Mouse (Mus musculus): ENCODE measurements at regions not wholly inside any gene's neighbourhood (a gene's known extent, or its start where the extent isn't known, plus 50 kb on each side); places are given as distances from the start of the nearest gene placed in this dataset.

DNA sequence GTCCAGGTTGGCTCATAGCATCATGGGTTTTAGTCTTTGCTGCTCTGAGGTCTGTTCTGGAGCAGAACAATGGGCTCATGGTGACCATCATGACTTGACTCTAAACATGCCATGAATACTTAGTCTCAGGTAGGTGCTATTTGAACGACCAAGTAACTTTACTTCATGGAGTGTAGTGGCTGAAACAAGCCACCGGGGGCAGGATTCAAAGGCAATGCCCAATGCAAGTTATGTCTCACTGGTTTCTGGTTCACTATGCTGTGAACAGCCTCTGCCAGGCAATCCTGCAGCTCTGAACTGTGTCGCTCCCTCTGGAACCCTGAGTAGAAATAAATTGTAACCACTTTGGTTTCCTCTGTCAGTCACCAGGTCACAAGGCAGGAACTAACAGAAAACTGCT, 65.8 kb upstream of the Gm26897 start:
- no peak for ATAC-seq
- 79% methylated on average over 3 of the region's 3 CpGs for WGBS
- Histone ChIP-seq H3K4me2 (ENCODE audit: low read length) (no peak overlapping the region), H3K9ac (replicated peaks; ENCODE audit: low read depth, low read length) (no peak overlapping the region), H3K27me3 (replicated peaks; ENCODE audit: control insufficient read depth, insufficient read depth, low read length) (no peaks in the 10 kb centered on the region), H3K36me3 (ENCODE audit: control insufficient read depth, insufficient read depth) (no peaks in the 10 kb centered on the region), H3K9me3 (ENCODE audit: control insufficient read depth, low read length) (peaks cover 8% of the 10 kb centered on the region; the same call in 1 of the 2 replicates), H3K4me3 (replicated peaks; ENCODE audit: low read length) (no peak overlapping the region), H3K27ac (ENCODE audit: low read length) (no peak overlapping the region), H3K4me1 (replicated peaks; ENCODE audit: control insufficient read depth, insufficient read depth, low read length) (peaks cover 14% of the 10 kb centered on the region)

DNA sequence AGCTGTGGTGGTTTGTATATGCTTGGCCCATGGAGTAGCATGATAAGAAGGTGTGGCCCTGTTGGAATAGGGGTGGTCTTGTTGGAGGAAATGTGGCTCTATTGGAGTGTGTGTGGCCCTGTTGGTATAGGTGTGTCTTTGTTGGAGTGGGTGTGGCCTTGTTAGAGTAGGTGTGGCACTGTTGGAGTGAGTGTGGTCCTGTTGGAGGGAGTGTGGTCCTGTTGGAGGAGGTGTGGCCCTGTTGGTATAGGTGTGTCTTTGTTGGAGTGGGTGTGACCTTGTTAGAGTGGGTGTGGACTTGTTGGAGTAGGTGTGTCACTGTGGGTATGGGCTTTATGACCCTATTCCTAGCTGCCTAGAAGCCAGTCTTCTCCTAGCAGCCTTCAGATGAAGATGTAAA, 64.6 kb upstream of the Gm26897 start:
- Histone ChIP-seq H3K9me3 (ENCODE audit: control insufficient read depth, low read length) (peaks cover 8% of the 10 kb centered on the region; the same call in 1 of the 2 replicates), H3K4me2 (ENCODE audit: low read length) (no peak overlapping the region)
- ATAC-seq = no peak

DNA sequence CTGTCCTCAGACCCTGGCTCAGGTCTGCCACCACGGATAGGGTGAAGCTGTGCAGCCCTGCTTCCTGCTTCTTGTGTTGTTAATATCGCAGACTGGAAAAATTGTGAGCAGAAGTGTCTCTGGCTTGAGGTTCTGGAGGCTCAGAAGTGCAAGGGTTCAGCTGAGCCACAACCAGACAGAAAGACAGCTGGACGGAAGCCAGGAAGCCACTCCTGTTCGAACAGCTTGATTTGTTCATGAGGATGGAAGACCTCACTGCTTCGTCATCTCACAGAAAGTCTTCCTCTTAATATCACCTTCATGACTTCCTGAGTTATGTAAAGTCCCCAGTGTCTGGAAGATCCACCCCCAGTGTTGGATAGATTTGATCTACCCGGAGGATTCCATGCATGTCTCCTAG, 62.0 kb upstream of the Gm26897 start:
- Histone ChIP-seq H3K27me3 (replicated peaks; ENCODE audit: control insufficient read depth, insufficient read depth, low read length) (no peaks in the 10 kb centered on the region), H3K4me3 (replicated peaks; ENCODE audit: low read length) (no peak overlapping the region), H3K27ac (ENCODE audit: low read length) (no peak overlapping the region; the same call in 1 of the 2 replicates), H3K9me3 (ENCODE audit: control insufficient read depth, low read length) (peaks cover 8% of the 10 kb centered on the region; the same call in 1 of the 2 replicates), H3K4me2 (ENCODE audit: low read length) (no peak overlapping the region), H3K9ac (replicated peaks; ENCODE audit: low read depth, low read length) (no peak overlapping the region), H3K36me3 (ENCODE audit: control insufficient read depth, insufficient read depth) (no peaks in the 10 kb centered on the region), H3K4me1 (replicated peaks; ENCODE audit: control insufficient read depth, insufficient read depth, low read length) (peaks cover 32% of the 10 kb centered on the region)
- 67% methylated on average over 6 of the region's 6 CpGs for WGBS
- ATAC-seq = no peak

More for the DNA sequence above, 64.6 kb upstream of the Gm26897 start:
- Histone ChIP-seq H3K9ac (replicated peaks; ENCODE audit: low read depth, low read length) (no peak overlapping the region), H3K27ac (ENCODE audit: low read length) (no peak overlapping the region), H3K4me3 (replicated peaks; ENCODE audit: low read length) (no peak overlapping the region), H3K4me1 (replicated peaks; ENCODE audit: control insufficient read depth, insufficient read depth, low read length) (peaks cover 15% of the 10 kb centered on the region), H3K36me3 (ENCODE audit: control insufficient read depth, insufficient read depth) (no peaks in the 10 kb centered on the region), H3K27me3 (replicated peaks; ENCODE audit: control insufficient read depth, insufficient read depth, low read length) (no peaks in the 10 kb centered on the region)

DNA sequence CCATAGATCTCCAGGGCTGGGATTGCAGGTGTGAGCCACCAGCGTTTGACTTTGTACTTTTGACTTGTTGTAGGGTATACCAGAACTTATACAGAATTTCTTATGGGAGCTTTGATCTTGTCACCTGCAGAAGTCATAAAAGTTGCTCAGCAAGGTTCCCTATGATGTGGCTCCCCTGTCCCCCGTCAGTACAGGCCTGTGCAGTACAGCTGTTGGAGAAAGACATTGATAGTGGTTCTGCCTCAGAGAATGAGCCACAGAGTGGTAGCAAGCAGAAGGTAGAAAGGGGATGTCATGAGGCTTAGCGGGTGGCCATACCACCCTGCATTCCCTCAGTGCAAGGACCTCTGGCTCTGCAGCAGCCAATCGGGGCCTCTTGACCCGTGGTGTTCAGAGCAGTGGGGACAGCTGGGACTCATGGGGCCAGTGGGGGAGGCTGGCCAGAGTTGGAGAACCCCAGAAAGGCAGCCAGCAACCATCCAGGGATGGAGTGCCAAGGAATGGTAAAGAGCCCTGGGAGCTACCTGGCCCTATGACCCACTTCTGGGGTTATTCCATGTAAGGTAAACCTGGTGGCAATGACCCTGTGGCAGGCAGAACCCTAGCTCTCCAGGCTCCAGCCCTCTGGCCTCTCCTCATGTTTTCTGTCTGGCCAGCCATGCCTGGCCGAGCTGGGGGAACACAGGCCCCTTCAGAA, 58.6 kb upstream of the Gm26897 start:
- Histone ChIP-seq H3K27me3 (replicated peaks; ENCODE audit: control insufficient read depth, insufficient read depth, low read length) (no peaks in the 10 kb centered on the region), H3K4me2 (ENCODE audit: low read length) (no peak overlapping the region), H3K9me3 (ENCODE audit: control insufficient read depth, low read length) (no peaks in the 10 kb centered on the region), H3K36me3 (ENCODE audit: control insufficient read depth, insufficient read depth) (no peaks in the 10 kb centered on the region), H3K27ac (ENCODE audit: low read length) (peak overlapping the region; percentile 64), H3K4me3 (replicated peaks; ENCODE audit: low read length) (no peak overlapping the region), H3K4me1 (replicated peaks; ENCODE audit: control insufficient read depth, insufficient read depth, low read length) (peaks cover 57% of the 10 kb centered on the region), H3K9ac (replicated peaks; ENCODE audit: low read depth, low read length) (peak overlapping the region; percentile 22; the same call in 1 of the 2 replicates)
- 65% methylated on average over 6 of the region's 6 CpGs for WGBS
- no peak for ATAC-seq

DNA sequence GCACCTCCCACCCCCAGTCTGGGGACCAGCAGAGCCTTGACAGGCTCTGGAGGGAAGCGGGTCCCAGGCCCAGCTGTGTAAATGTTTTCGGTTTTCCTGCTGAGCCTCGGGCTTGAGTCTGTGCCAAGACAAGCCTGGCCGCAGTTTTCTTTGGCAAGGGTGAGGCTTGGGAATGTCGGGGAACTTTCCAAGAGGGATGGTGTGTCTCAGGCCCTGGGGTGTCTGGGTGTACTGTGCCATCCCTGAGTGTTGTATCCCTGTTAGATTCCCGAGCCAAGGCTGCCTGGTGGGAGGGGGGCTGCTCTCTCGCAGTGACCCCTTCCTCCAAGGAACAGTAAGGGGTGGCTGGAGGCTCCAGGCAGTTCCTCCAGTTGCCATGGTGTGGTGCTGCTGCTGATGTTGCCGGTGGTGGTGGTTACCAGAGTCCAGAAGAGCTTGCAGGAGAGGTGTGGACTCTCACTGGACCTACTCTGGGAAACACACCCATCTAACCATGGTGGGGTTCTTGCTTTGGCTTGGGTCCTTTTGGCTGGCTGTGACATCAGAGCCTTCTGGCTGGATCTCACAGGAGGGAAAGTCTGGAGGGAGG, 58.0 kb upstream of the Gm26897 start:
- H3K36me3 ChIP-seq (ENCODE audit: control insufficient read depth, insufficient read depth) = no peaks in the 10 kb centered on the region
- ATAC-seq = peak; percentile 57
- peak overlapping the region; percentile 64 for H3K27ac ChIP-seq (ENCODE audit: low read length)
- H3K9me3 ChIP-seq (ENCODE audit: control insufficient read depth, low read length) = no peaks in the 10 kb centered on the region
- peaks cover 59% of the 10 kb centered on the region for H3K4me1 ChIP-seq (replicated peaks; ENCODE audit: control insufficient read depth, insufficient read depth, low read length)
- no peak overlapping the region for H3K4me2 ChIP-seq (ENCODE audit: low read length)
- peak overlapping the region; percentile 22; the same call in 1 of the 2 replicates for H3K9ac ChIP-seq (replicated peaks; ENCODE audit: low read depth, low read length)
- H3K27me3 ChIP-seq (replicated peaks; ENCODE audit: control insufficient read depth, insufficient read depth, low read length) = no peaks in the 10 kb centered on the region
- H3K4me3 ChIP-seq (replicated peaks; ENCODE audit: low read length) = no peak overlapping the region
- WGBS = 9% methylated on average over 8 of the region's 8 CpGs

DNA sequence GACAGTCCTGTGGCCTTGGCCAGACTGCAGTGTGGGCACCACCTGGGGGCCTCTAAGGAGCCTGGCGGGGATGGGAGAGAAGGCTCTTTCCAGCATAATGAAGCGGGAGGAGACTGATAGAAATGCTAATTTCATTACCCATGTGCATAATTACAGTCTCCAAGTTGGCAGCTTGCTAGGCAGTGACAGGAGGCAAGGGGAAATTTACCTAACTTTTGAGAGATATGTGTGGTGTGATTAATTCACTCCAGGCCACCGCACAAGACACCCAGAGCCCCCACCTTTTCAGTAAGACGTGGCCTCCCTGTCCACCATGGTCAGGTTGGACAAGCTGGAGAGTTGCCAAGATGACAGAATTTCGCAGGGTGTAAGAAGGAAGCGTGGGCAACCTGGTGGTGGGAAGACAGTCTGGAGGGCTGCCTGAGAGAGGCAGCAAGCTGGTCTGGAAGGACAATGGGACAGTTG, 55.8 kb upstream of the Gm26897 start:
- Histone ChIP-seq H3K9me3 (ENCODE audit: control insufficient read depth, low read length) (no peaks in the 10 kb centered on the region), H3K4me3 (replicated peaks; ENCODE audit: low read length) (no peak overlapping the region), H3K9ac (replicated peaks; ENCODE audit: low read depth, low read length) (0 out of 2 replicates have a peak overlapping the region, but pooled peaks have one; percentile 24), H3K27me3 (replicated peaks; ENCODE audit: control insufficient read depth, insufficient read depth, low read length) (no peaks in the 10 kb centered on the region), H3K4me1 (replicated peaks; ENCODE audit: control insufficient read depth, insufficient read depth, low read length) (peaks cover 64% of the 10 kb centered on the region), H3K36me3 (ENCODE audit: control insufficient read depth, insufficient read depth) (no peaks in the 10 kb centered on the region), H3K4me2 (ENCODE audit: low read length) (0 out of 2 replicates have a peak overlapping the region, but pooled peaks have one; percentile 18), H3K27ac (ENCODE audit: low read length) (peak overlapping the region; percentile 88)
- peak; percentile 68 for ATAC-seq
- WGBS = 9% methylated on average over 6 of the region's 6 CpGs

DNA sequence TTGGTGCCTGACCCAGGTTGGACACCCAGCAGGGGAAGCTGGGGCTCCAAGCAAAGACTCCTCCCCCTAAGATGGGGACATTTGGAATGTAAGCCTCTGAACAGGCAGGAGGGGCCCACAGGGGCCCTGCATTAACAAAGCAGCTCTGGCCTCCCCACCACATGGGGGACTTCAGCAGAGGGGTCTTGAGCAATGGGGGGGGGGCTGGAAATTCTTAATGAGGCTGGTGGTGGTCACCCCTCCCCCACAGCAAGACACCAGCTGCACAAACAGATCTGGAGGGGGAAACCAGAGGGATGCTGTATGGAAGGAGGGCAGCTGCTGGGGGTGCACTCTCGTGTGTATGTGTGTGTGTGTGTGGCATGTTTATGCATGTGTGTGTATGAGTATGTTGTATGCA, 55.2 kb upstream of the Gm26897 start:
- peaks cover 63% of the 10 kb centered on the region for H3K4me1 ChIP-seq (replicated peaks; ENCODE audit: control insufficient read depth, insufficient read depth, low read length)
- H3K4me3 ChIP-seq (replicated peaks; ENCODE audit: low read length) = no peak overlapping the region
- no peak for ATAC-seq
- 0% methylated on average over 1 of the region's 1 CpGs for whole genome bisulfite sequencing
- no peak overlapping the region for H3K9ac ChIP-seq (replicated peaks; ENCODE audit: low read depth, low read length)
- no peaks in the 10 kb centered on the region for H3K9me3 ChIP-seq (ENCODE audit: control insufficient read depth, low read length)
- no peaks in the 10 kb centered on the region for H3K36me3 ChIP-seq (ENCODE audit: control insufficient read depth, insufficient read depth)
- H3K4me2 ChIP-seq (ENCODE audit: low read length) = no peak overlapping the region
- no peaks in the 10 kb centered on the region for H3K27me3 ChIP-seq (replicated peaks; ENCODE audit: control insufficient read depth, insufficient read depth, low read length)
- peak overlapping the region; percentile 88 for H3K27ac ChIP-seq (ENCODE audit: low read length)

DNA sequence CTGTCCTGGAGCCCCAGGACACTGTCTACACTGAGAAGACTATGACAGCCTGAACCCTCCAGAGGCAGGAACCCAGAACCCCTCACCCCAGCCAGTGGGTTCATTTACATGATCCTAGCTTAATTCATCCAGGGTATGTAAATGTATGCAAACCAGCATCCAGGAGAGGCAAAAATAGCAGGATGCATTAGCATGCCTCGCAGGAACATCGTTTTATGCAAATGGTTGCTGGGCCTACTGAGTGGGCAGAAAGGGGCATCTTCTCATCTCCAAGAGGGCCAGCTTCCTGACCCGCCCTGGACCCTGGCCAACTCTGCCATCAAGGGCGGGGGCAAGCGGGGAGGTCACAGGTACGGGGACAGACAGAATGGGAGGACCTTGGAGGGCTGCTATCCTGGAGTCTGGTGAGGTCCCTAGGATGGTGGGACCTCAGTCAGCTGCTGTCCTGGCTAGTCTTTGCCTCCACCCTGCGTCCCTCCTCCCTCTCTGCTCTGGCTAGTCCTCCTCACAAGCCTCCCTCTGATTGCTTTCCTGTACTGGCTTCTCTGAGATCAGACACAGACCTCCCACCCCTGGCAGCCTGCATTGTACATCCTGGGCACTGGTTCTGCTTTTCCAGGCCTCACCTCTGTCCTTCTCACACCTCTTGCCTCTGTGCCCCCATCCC, 52.2 kb upstream of the Gm26897 start:
- peak; percentile 77 for ATAC-seq
- H3K36me3 ChIP-seq (ENCODE audit: control insufficient read depth, insufficient read depth) = no peaks in the 10 kb centered on the region
- H3K9me3 ChIP-seq (ENCODE audit: control insufficient read depth, low read length) = no peaks in the 10 kb centered on the region
- H3K9ac ChIP-seq (replicated peaks; ENCODE audit: low read depth, low read length) = peak overlapping the region; percentile 20
- WGBS = 32% methylated on average over 7 of the region's 7 CpGs
- H3K4me2 ChIP-seq (ENCODE audit: low read length) = no peak overlapping the region
- H3K4me1 ChIP-seq (replicated peaks; ENCODE audit: control insufficient read depth, insufficient read depth, low read length) = peaks cover 48% of the 10 kb centered on the region
- H3K27ac ChIP-seq (ENCODE audit: low read length) = peak overlapping the region; percentile 92
- no peaks in the 10 kb centered on the region for H3K27me3 ChIP-seq (replicated peaks; ENCODE audit: control insufficient read depth, insufficient read depth, low read length)
- H3K4me3 ChIP-seq (replicated peaks; ENCODE audit: low read length) = no peak overlapping the region

DNA sequence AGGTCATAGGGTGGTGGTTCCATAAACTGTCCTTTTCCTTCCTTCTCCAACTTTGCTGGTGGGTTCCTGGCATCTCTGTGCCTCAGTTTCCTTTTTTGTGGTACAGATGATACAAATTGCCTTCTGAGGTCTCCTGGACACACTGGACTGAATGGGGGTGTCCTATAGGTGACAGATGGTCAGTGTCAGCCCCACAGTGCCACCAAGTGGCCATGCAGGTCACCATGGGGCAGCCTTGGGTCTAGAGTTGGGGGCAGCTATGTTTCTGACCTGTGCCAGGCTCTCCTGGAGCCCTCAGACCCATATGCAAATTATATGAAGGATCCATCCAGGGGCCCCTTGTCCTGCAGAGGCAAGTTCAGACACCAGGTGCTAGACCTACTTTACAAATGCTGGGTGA, 50.8 kb upstream of the Gm26897 start:
- Histone ChIP-seq H3K4me3 (replicated peaks; ENCODE audit: low read length) (no peak overlapping the region), H3K9me3 (ENCODE audit: control insufficient read depth, low read length) (no peaks in the 10 kb centered on the region), H3K27ac (ENCODE audit: low read length) (no peak overlapping the region), H3K36me3 (ENCODE audit: control insufficient read depth, insufficient read depth) (no peaks in the 10 kb centered on the region), H3K4me2 (ENCODE audit: low read length) (no peak overlapping the region), H3K4me1 (replicated peaks; ENCODE audit: control insufficient read depth, insufficient read depth, low read length) (peaks cover 34% of the 10 kb centered on the region), H3K9ac (replicated peaks; ENCODE audit: low read depth, low read length) (no peak overlapping the region), H3K27me3 (replicated peaks; ENCODE audit: control insufficient read depth, insufficient read depth, low read length) (no peaks in the 10 kb centered on the region)
- no peak for ATAC-seq

Measured in forebrain, embryonic 16.5 days (tissue).